Mouse (Mus musculus): ENCODE data around the gene Etv3. TPM values are rescaled to one million over a fixed set of nuclear protein-coding genes. Genes with fewer than 3 reads are reported as not detected.

Etv3 gene
- polyA plus RNA-seq, 1 experiment from 2014 or later: 8.0 TPM

- Histone ChIP-seq H3K9me3 (ENCODE audit: control insufficient read depth, low read length) (no peaks in the 10 kb centered on the region), H3K36me3 (ENCODE audit: control insufficient read depth, insufficient read depth, low read length) (no peaks in the 10 kb centered on the region), H3K27ac (ENCODE audit: low read depth, low read length) (no peak overlapping the region), H3K9ac (ENCODE audit: low read length) (no peak overlapping the region), H3K4me2 (no peak overlapping the region), H3K4me1 (ENCODE audit: control insufficient read depth, insufficient read depth, low read length) (peaks cover 9% of the 10 kb centered on the region), H3K27me3 (ENCODE audit: control insufficient read depth, insufficient read depth, low read length) (no peaks in the 10 kb centered on the region), H3K4me3 (ENCODE audit: low read depth, low read length) (no peak overlapping the region)
- 5% methylated on average over 6 of the region's 6 CpGs for WGBS
- DNase-seq (ENCODE audit: low spot score, missing footprints) (peak; percentile 99), ATAC-seq (ENCODE audit: low FRiP score) (no peak)
Observed at GRCm38 (mm10) chr3:87562370-87562769, 37.2 kb downstream of the Etv3 start.

- no peak for ATAC-seq (ENCODE audit: low FRiP score)
- Histone ChIP-seq H3K36me3 (ENCODE audit: control insufficient read depth, insufficient read depth, low read length) (no peaks in the 10 kb centered on the region), H3K9me3 (ENCODE audit: control insufficient read depth, low read length) (no peaks in the 10 kb centered on the region), H3K4me3 (ENCODE audit: low read depth, low read length) (no peak overlapping the region), H3K4me2 (no peak overlapping the region), H3K4me1 (ENCODE audit: control insufficient read depth, insufficient read depth, low read length) (peaks cover 9% of the 10 kb centered on the region), H3K27ac (ENCODE audit: low read depth, low read length) (no peak overlapping the region), H3K27me3 (ENCODE audit: control insufficient read depth, insufficient read depth, low read length) (no peaks in the 10 kb centered on the region), H3K9ac (ENCODE audit: low read length) (no peak overlapping the region)
- no peak for DNase-seq (ENCODE audit: low spot score, missing footprints)
- WGBS: 75% methylated on average over 5 of the region's 5 CpGs
Observed at GRCm38 (mm10) chr3:87563466-87563865, 38.3 kb downstream of the Etv3 start.

GRCm38 (mm10) chr3:87565623-87566022 is 40.4 kb downstream of the Etv3 start:
- no peak; the same call in 1 of the 2 replicates for ATAC-seq (ENCODE audit: low FRiP score)
- 83% methylated on average over 6 of the region's 6 CpGs for WGBS

GRCm38 (mm10) chr3:87566066-87566465 is 40.9 kb downstream of the Etv3 start:
- DNase-seq (ENCODE audit: low spot score, missing footprints) (peak; percentile 97), ATAC-seq (ENCODE audit: low FRiP score) (peak; percentile 100)
- Histone ChIP-seq H3K36me3 (ENCODE audit: control insufficient read depth, insufficient read depth, low read length) (no peaks in the 10 kb centered on the region), H3K27me3 (ENCODE audit: control insufficient read depth, insufficient read depth, low read length) (no peaks in the 10 kb centered on the region), H3K4me2 (peak overlapping the region; percentile 42), H3K9me3 (ENCODE audit: control insufficient read depth, low read length) (no peaks in the 10 kb centered on the region), H3K4me1 (ENCODE audit: control insufficient read depth, insufficient read depth, low read length) (peaks cover 9% of the 10 kb centered on the region), H3K4me3 (ENCODE audit: low read depth, low read length) (peak overlapping the region; percentile 15; the same call in 1 of the 2 replicates), H3K27ac (ENCODE audit: low read depth, low read length) (peak overlapping the region; percentile 71), H3K9ac (ENCODE audit: low read length) (peak overlapping the region; percentile 54)
- 2% methylated on average over 4 of the region's 4 CpGs for WGBS

More at GRCm38 (mm10) chr3:87565623-87566022, 40.4 kb downstream of the Etv3 start:
- DNase-seq (ENCODE audit: low spot score, missing footprints): no peak
- H3K4me2 ChIP-seq: peak overlapping the region; percentile 42
- no peaks in the 10 kb centered on the region for H3K27me3 ChIP-seq (ENCODE audit: control insufficient read depth, insufficient read depth, low read length)
- peak overlapping the region; percentile 50 for H3K9ac ChIP-seq (ENCODE audit: low read length)
- peak overlapping the region; percentile 71 for H3K27ac ChIP-seq (ENCODE audit: low read depth, low read length)
- H3K9me3 ChIP-seq (ENCODE audit: control insufficient read depth, low read length): no peaks in the 10 kb centered on the region
- peaks cover 9% of the 10 kb centered on the region for H3K4me1 ChIP-seq (ENCODE audit: control insufficient read depth, insufficient read depth, low read length)
- H3K4me3 ChIP-seq (ENCODE audit: low read depth, low read length): no peak overlapping the region
- no peaks in the 10 kb centered on the region for H3K36me3 ChIP-seq (ENCODE audit: control insufficient read depth, insufficient read depth, low read length)

GRCm38 (mm10) chr3:87567497-87567896 is 42.3 kb downstream of the Etv3 start:
- Histone ChIP-seq H3K4me2 (no peak overlapping the region), H3K4me1 (ENCODE audit: control insufficient read depth, insufficient read depth, low read length) (peaks cover 9% of the 10 kb centered on the region), H3K36me3 (ENCODE audit: control insufficient read depth, insufficient read depth, low read length) (no peaks in the 10 kb centered on the region), H3K9ac (ENCODE audit: low read length) (no peak overlapping the region), H3K27ac (ENCODE audit: low read depth, low read length) (no peak overlapping the region), H3K4me3 (ENCODE audit: low read depth, low read length) (no peak overlapping the region), H3K27me3 (ENCODE audit: control insufficient read depth, insufficient read depth, low read length) (no peaks in the 10 kb centered on the region), H3K9me3 (ENCODE audit: control insufficient read depth, low read length) (no peaks in the 10 kb centered on the region)
- DNase-seq (ENCODE audit: low spot score, missing footprints) (no peak), ATAC-seq (ENCODE audit: low FRiP score) (no peak)
- 94% methylated on average over 14 of the region's 14 CpGs for WGBS

- no peaks in the 10 kb centered on the region for H3K36me3 ChIP-seq (ENCODE audit: control insufficient read depth, insufficient read depth, low read length)
- no peaks in the 10 kb centered on the region for H3K27me3 ChIP-seq (ENCODE audit: control insufficient read depth, insufficient read depth, low read length)
- ATAC-seq (ENCODE audit: low FRiP score): no peak
- DNase-seq (ENCODE audit: low spot score, missing footprints): no peak
- no peak overlapping the region for H3K27ac ChIP-seq (ENCODE audit: low read depth, low read length)
- H3K4me3 ChIP-seq (ENCODE audit: low read depth, low read length): no peak overlapping the region
- H3K9ac ChIP-seq (ENCODE audit: low read length): no peak overlapping the region
- no peak overlapping the region for H3K4me2 ChIP-seq
- peaks cover 9% of the 10 kb centered on the region for H3K4me1 ChIP-seq (ENCODE audit: control insufficient read depth, insufficient read depth, low read length)
- H3K9me3 ChIP-seq (ENCODE audit: control insufficient read depth, low read length): no peaks in the 10 kb centered on the region
- 91% methylated on average over 5 of the region's 5 CpGs for WGBS
Observed at GRCm38 (mm10) chr3:87568681-87569080, 43.5 kb downstream of the Etv3 start.

GRCm38 (mm10) chr3:87575766-87576165 is 50.6 kb downstream of the Etv3 start:
- Histone ChIP-seq H3K27me3 (ENCODE audit: control insufficient read depth, insufficient read depth, low read length) (no peaks in the 10 kb centered on the region), H3K9ac (ENCODE audit: low read length) (no peak overlapping the region), H3K36me3 (ENCODE audit: control insufficient read depth, insufficient read depth, low read length) (no peaks in the 10 kb centered on the region), H3K4me2 (no peak overlapping the region), H3K4me3 (ENCODE audit: low read depth, low read length) (no peak overlapping the region), H3K4me1 (ENCODE audit: control insufficient read depth, insufficient read depth, low read length) (no peaks in the 10 kb centered on the region), H3K27ac (ENCODE audit: low read depth, low read length) (no peak overlapping the region), H3K9me3 (ENCODE audit: control insufficient read depth, low read length) (no peaks in the 10 kb centered on the region)
- ATAC-seq (ENCODE audit: low FRiP score) (no peak), DNase-seq (ENCODE audit: low spot score, missing footprints) (no peak)
- WGBS: 37% methylated on average over 6 of the region's 6 CpGs

- H3K9ac ChIP-seq (ENCODE audit: low read length): no peak overlapping the region
- no peaks in the 10 kb centered on the region for H3K27me3 ChIP-seq (ENCODE audit: control insufficient read depth, insufficient read depth, low read length)
- no peaks in the 10 kb centered on the region for H3K4me1 ChIP-seq (ENCODE audit: control insufficient read depth, insufficient read depth, low read length)
- WGBS: 94% methylated on average over 4 of the region's 4 CpGs
- no peak overlapping the region for H3K4me3 ChIP-seq (ENCODE audit: low read depth, low read length)
- ATAC-seq (ENCODE audit: low FRiP score) (no peak), DNase-seq (ENCODE audit: low spot score, missing footprints) (no peak)
- no peak overlapping the region for H3K27ac ChIP-seq (ENCODE audit: low read depth, low read length)
- H3K9me3 ChIP-seq (ENCODE audit: control insufficient read depth, low read length): no peaks in the 10 kb centered on the region; the same call in 1 of the 2 replicates
- no peaks in the 10 kb centered on the region for H3K36me3 ChIP-seq (ENCODE audit: control insufficient read depth, insufficient read depth, low read length)
- no peak overlapping the region for H3K4me2 ChIP-seq
Observed at GRCm38 (mm10) chr3:87582259-87582658, 57.1 kb downstream of the Etv3 start.
